Mouse (Mus musculus) MEL (cell line): Measurements from ENCODE around the gene Pla2g4b. TPM values are rescaled to one million over a fixed set of nuclear protein-coding genes. Genes with fewer than 3 reads are reported as not detected.

ENCODE experiments used
- DNase-seq: peaks from one replicate; pipeline ENCODE4 v3.0.0; 2011; ENCODE audit warnings: low read depth, low spot score
- H3K27ac ChIP-seq: 2 replicates; pipeline ENCODE4 v1.5.1; 2012; ENCODE audit warnings: low read depth, mild to moderate bottlenecking, control low read depth, low read length, moderate library complexity; ENCODE audit not compliant: control insufficient read depth
- H3K27me3 ChIP-seq, 2 experiments: fragments of 150-350 bp in 1 of 2; sonication (generic) in 1 of 2; 2 replicates each; pipeline ENCODE4 v1.6.1; 2012; ENCODE audit warnings: low read length in 2 of 2, mild to moderate bottlenecking in 2 of 2, improper control_type of control experiment in 1 of 2, moderate library complexity in 1 of 2; ENCODE audit not compliant: insufficient read depth in 2 of 2, control insufficient read depth in 1 of 2
- H3K36me3 ChIP-seq, 2 experiments: 2 replicates each; pipeline ENCODE4 v1.6.1; 2012 to 2014; ENCODE audit warnings: low read length in 2 of 2, improper control_type of control experiment in 1 of 2, inconsistent platforms in 1 of 2, mild to moderate bottlenecking in 1 of 2; ENCODE audit not compliant: insufficient read depth in 2 of 2, control insufficient read depth in 1 of 2
- H3K4me1 ChIP-seq, 2 experiments: fragments of 150-350 bp in 1 of 2; sonication (generic) in 1 of 2; 2 replicates each; pipeline ENCODE4 v1.6.1; 2012; ENCODE audit warnings: low read length in 2 of 2, improper control_type of control experiment in 1 of 2, mild to moderate bottlenecking in 1 of 2; ENCODE audit not compliant: insufficient read depth in 2 of 2, control insufficient read depth in 1 of 2
- H3K4me3 ChIP-seq, 2 experiments: fragments of 150-350 bp in 1 of 2; sonication (generic) in 1 of 2; 2 replicates each; pipeline ENCODE4 v1.5.1; 2012; ENCODE audit warnings: low read depth in 2 of 2, low read length in 2 of 2, mild to moderate bottlenecking in 2 of 2, moderate library complexity in 2 of 2, control low read depth in 1 of 2, improper control_type of control experiment in 1 of 2; ENCODE audit not compliant: control insufficient read depth in 1 of 2, insufficient read depth in 1 of 2
- H3K79me2 ChIP-seq: 2 replicates; pipeline ENCODE4 v1.6.1; 2012; ENCODE audit warnings: mild to moderate bottlenecking, low read length, moderate library complexity; ENCODE audit not compliant: control insufficient read depth, poor library complexity, insufficient read depth
- H3K9ac ChIP-seq: 2 replicates; pipeline ENCODE4 v1.6.1; 2012; ENCODE audit warnings: low read depth, mild to moderate bottlenecking, control low read depth, low read length, moderate library complexity; ENCODE audit not compliant: control insufficient read depth, poor library complexity, severe bottlenecking
- H3K9me3 ChIP-seq: fragments of 150-350 bp; sonication (generic); replicated peaks from 2 replicates; pipeline ENCODE4 v1.6.1; 2012; ENCODE audit warnings: mild to moderate bottlenecking, low read length, improper control_type of control experiment, moderate library complexity; ENCODE audit not compliant: insufficient read depth
- BHLHE40 ChIP-seq: IDR thresholded peaks from 2 replicates; pipeline ENCODE4 v1.6.1; 2012; ENCODE audit warnings: low read depth, mild to moderate bottlenecking, inconsistent platforms, low read length, improper control_type of control experiment, borderline replicate concordance
- CTCF ChIP-seq, 3 experiments: IDR thresholded peaks in 2 of 3; conservative IDR thresholded peaks in 1 of 3; 2 replicates each; pipeline ENCODE4 v1.5.1; 2011 to 2012; ENCODE audit warnings: low read length in 3 of 3, low read depth in 2 of 3, mild to moderate bottlenecking in 2 of 3, improper control_type of control experiment in 1 of 3, inconsistent platforms in 1 of 3, mixed read lengths in 1 of 3, moderate library complexity in 1 of 3; ENCODE audit not compliant: control insufficient read depth in 1 of 3, insufficient read depth in 1 of 3, poor library complexity in 1 of 3, severe bottlenecking in 1 of 3
- E2F4 ChIP-seq: IDR thresholded peaks from 2 replicates; pipeline ENCODE4 v1.6.1; 2011; ENCODE audit warnings: low read depth, low read length, improper control_type of control experiment, borderline replicate concordance
- ETS1 ChIP-seq: IDR thresholded peaks from 2 replicates; pipeline ENCODE4 v1.6.1; 2012; ENCODE audit warnings: low read depth, mild to moderate bottlenecking, inconsistent platforms, low read length, improper control_type of control experiment, moderate library complexity
- GABPA ChIP-seq: IDR thresholded peaks from 2 replicates; pipeline ENCODE4 v1.6.1; 2012; ENCODE audit warnings: low read depth, mild to moderate bottlenecking, inconsistent platforms, low read length, improper control_type of control experiment, moderate library complexity
- GATA1 ChIP-seq: IDR thresholded peaks from 2 replicates; pipeline ENCODE4 v1.6.1; 2011; ENCODE audit warnings: low read depth, low read length, improper control_type of control experiment
- POLR2A ChIP-seq, 2 experiments: IDR thresholded peaks; 2 replicates each; pipeline ENCODE4 v1.6.1; 2011 to 2012; ENCODE audit warnings: low read length in 2 of 2, mild to moderate bottlenecking in 2 of 2, control low read depth in 1 of 2, improper control_type of control experiment in 1 of 2, low read depth in 1 of 2, moderate library complexity in 1 of 2; ENCODE audit not compliant: control insufficient read depth in 1 of 2, insufficient read depth in 1 of 2, poor library complexity in 1 of 2
- POLR2AphosphoS5 ChIP-seq: IDR thresholded peaks from 2 replicates; pipeline ENCODE4 v1.6.1; 2012; ENCODE audit warnings: low read depth, borderline replicate concordance, mild to moderate bottlenecking, inconsistent platforms, low read length, moderate library complexity, mixed read lengths
- RAD21 ChIP-seq: IDR thresholded peaks from 2 replicates; pipeline ENCODE4 v1.6.1; 2011; ENCODE audit warnings: mild to moderate bottlenecking, low read depth, low read length, improper control_type of control experiment
- SIN3A ChIP-seq: IDR thresholded peaks from 2 replicates; pipeline ENCODE4 v1.6.1; 2012; ENCODE audit warnings: low read length, improper control_type of control experiment, inconsistent platforms
- SMC3 ChIP-seq: IDR thresholded peaks from 2 replicates; pipeline ENCODE4 v1.6.1; 2011; ENCODE audit warnings: low read depth, low read length, improper control_type of control experiment
- TBP ChIP-seq: IDR thresholded peaks from 2 replicates; pipeline ENCODE4 v1.8.0; 2011; ENCODE audit warnings: low read depth, low read length, improper control_type of control experiment
- USF1 ChIP-seq: IDR thresholded peaks from 2 replicates; pipeline ENCODE4 v1.6.1; 2014; ENCODE audit warnings: low read depth, mild to moderate bottlenecking, inconsistent platforms, low read length, improper control_type of control experiment, moderate library complexity
- USF2 ChIP-seq, 2 experiments: IDR thresholded peaks; 2 replicates each; pipeline ENCODE4 v1.6.1; 2011 to 2012; ENCODE audit warnings: improper control_type of control experiment in 2 of 2, low read length in 2 of 2, borderline replicate concordance in 1 of 2, inconsistent platforms in 1 of 2, low read depth in 1 of 2, mild to moderate bottlenecking in 1 of 2; ENCODE audit not compliant: insufficient read depth in 1 of 2
- ZC3H11A ChIP-seq: IDR thresholded peaks from 2 replicates; pipeline ENCODE4 v1.6.1; 2012; ENCODE audit warnings: low read depth, mild to moderate bottlenecking, inconsistent platforms, low read length, improper control_type of control experiment
- ZKSCAN1 ChIP-seq: IDR thresholded peaks from 2 replicates; pipeline ENCODE4 v1.6.1; 2012; ENCODE audit warnings: low read depth, mild to moderate bottlenecking, inconsistent platforms, low read length, improper control_type of control experiment, moderate library complexity
- ZMIZ1 ChIP-seq: IDR thresholded peaks from 2 replicates; pipeline ENCODE4 v1.6.1; 2012; ENCODE audit warnings: low read depth, mild to moderate bottlenecking, inconsistent platforms, low read length, improper control_type of control experiment, moderate library complexity
- ZNF384 ChIP-seq: IDR thresholded peaks from 2 replicates; pipeline ENCODE4 v1.6.1; 2012; ENCODE audit warnings: low read depth, mild to moderate bottlenecking, inconsistent platforms, low read length, improper control_type of control experiment
- polyA plus RNA-seq, 2 experiments: library from polyadenylated mRNA; stranded (reverse) in 1 of 2; unstranded in 1 of 2; fragments of >175 nt in 1 of 2; fragments of >200 nt in 1 of 2; gene quantifications; 2 replicates each; pipeline versions ENCODE4 v1.2.1 to v1.2.4; 2012; ENCODE audit warnings: low replicate concordance in 2 of 2, low read depth in 1 of 2; ENCODE audit not compliant: insufficient read length in 2 of 2, insufficient read depth in 1 of 2, missing spikeins in 1 of 2
- total RNA-seq: library from RNA; depleted of rRNA; stranded (reverse); fragments of 300-350 nt; gene quantifications from 2 replicates; pipeline ENCODE4 v1.2.3, GENCODE M21; 2012

Gene Pla2g4b
- total and polyA plus RNA-seq, 3 experiments: 0.32 to 0.54 TPM; not detected in 1

DNA sequence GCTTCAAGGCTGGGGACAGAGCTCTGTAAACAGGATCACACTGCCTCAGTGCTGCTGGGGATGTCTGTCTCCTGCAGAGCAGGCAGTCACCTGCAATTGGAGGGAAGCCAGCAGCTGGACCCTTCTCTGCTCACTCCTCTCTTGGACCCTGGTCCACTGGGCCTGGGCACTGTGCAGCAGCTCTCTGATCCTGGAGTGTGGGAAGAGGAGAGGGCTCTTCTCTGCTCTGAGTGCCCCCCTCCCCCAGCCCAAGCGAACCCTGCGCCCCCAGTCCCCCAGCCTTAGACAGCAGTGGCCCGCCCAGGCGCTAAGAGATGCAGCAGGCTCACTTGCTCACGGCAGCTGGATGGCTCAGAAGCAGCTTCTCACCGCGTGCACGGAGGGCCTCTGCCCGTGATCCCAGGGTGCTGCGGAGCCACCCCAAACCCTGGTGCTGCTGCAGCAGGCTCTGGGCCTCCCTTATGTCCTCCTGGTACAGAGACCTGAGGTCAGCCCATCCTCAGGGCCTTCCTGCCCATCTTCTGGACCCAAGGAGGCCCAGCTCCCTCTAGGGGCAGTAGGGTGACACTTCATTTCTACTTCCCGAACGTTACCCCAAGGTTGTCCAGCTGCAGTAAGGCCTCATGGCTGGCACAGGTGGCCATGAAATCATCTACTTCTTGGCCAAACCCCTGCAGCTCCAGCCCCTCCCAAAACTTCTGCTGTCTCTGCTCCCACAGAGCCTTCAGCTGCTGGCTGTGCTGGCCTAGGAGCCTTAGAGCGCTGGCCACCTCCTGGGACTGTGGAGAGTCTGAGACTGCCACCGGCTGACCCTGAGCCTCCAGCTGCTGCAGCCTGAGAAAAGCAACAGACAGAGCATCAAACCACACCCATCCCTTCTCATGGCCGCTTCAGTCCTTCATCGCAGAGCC, 35.6 kb downstream of the Pla2g4b start:
- H3K9me3 ChIP-seq: no peaks in the 10 kb centered on the region
- H3K4me1 ChIP-seq: no peaks in the 10 kb centered on the region
- peak; percentile 63 for TF ChIP-seq RAD21
- peak; percentile 57 to 73 (median 70) for TF ChIP-seq CTCF (IDR thresholded peaks at IDR 0.05 in 2 of 3, conservative IDR thresholded peaks at IDR 0.05 in 1 of 3; ENCODE audit: control insufficient read depth in 1 of 3, insufficient read depth in 1 of 3, low read depth in 2 of 3, low read length in 3 of 3, poor library complexity in 1 of 3, severe bottlenecking in 1 of 3)
- TF ChIP-seq ZKSCAN1: no peak
- peak; percentile 67 for TF ChIP-seq SMC3
- peak; percentile 48; the same call in 1 of the 2 replicates for TF ChIP-seq ZC3H11A
- TF ChIP-seq POLR2AphosphoS5: no peak
- TF ChIP-seq, all 39 proteins: peak for 4
- peak; percentile 45 for DNase-seq
- H3K27me3 ChIP-seq: peaks cover 3 to 6% of the 10 kb centered on the region in 2 experiments; a peak in 2 of 4 replicates
- H3K4me3 ChIP-seq: no peak overlapping the region
- no peak overlapping the region for H3K27ac ChIP-seq
- no peaks in the 10 kb centered on the region for H3K79me2 ChIP-seq
- H3K9ac ChIP-seq: no peak overlapping the region
- no peaks in the 10 kb centered on the region for H3K36me3 ChIP-seq

DNA sequence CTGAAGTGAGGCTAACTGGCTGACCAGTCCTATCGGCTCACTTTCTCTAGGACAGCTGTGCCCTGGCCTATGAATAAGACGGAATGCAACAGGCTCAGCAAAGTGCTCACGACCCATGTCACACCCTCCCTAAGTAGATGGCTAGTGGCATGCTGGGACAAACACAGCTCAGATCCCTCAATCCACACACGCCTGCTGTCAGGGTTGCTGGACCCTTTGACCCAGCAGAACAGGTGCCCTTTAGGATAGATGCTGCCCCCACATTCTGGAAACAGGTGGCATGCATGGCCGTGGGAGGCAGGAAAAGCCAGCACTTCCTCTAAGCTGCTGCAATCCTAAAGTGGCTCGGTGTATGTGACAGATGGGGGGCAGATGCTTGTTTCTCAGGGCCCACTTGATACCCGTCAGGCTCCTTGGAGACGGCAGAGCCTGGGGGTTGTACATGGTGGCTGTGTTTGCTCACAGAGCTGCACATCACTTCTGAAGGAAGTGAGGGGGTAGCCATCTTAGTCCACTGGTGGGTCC, 36.3 kb downstream of the Pla2g4b start:
- Histone ChIP-seq H3K79me2 (no peaks in the 10 kb centered on the region), H3K9ac (no peak overlapping the region), H3K27ac (no peak overlapping the region), H3K4me3 (no peak overlapping the region), H3K27me3 (peaks cover 3 to 6% of the 10 kb centered on the region in 2 experiments; a peak in 2 of 4 replicates), H3K9me3 (no peaks in the 10 kb centered on the region), H3K4me1 (no peaks in the 10 kb centered on the region), H3K36me3 (no peaks in the 10 kb centered on the region)
- TF ChIP-seq GABPA (no peak), BHLHE40 (no peak), ZMIZ1 (no peak), GATA1 (no peak), ZNF384 (no peak), POLR2A (IDR thresholded peaks at IDR 0.05; ENCODE audit: control insufficient read depth in 1 of 2, insufficient read depth in 1 of 2, low read depth in 1 of 2, low read length in 2 of 2, poor library complexity in 1 of 2) (no peak), ETS1 (no peak), POLR2AphosphoS5 (no peak), SIN3A (no peak), E2F4 (no peak), USF2 (IDR thresholded peaks at IDR 0.05; ENCODE audit: borderline replicate concordance in 1 of 2, insufficient read depth in 1 of 2, low read depth in 1 of 2, low read length in 2 of 2) (no peak), USF1 (no peak), TBP (no peak), ZKSCAN1 (no peak)
- no peak for DNase-seq
